Mouse (Mus musculus): ENCODE measurements around the gene Mroh2a. TPM values are rescaled to one million over a fixed set of nuclear protein-coding genes. Genes with fewer than 3 reads are reported as not detected.

Gene Mroh2a
- total RNA-seq, 1 experiment from 2014 or later, result 0.38 TPM

GRCm38 (mm10) chr1:88254793-88255465 is 28.1 kb downstream of the Mroh2a start:
- no peak for ATAC-seq (replicated peaks; ENCODE audit: insufficient number of reproducible peaks, low FRiP score, low TSS enrichment, poor library complexity, severe bottlenecking)

GRCm38 (mm10) chr1:88255466-88255857 is 28.7 kb downstream of the Mroh2a start:
- no peak for ATAC-seq (replicated peaks; ENCODE audit: insufficient number of reproducible peaks, low FRiP score, low TSS enrichment, poor library complexity, severe bottlenecking)

- no peak for ATAC-seq (replicated peaks; ENCODE audit: insufficient number of reproducible peaks, low FRiP score, low TSS enrichment, poor library complexity, severe bottlenecking)
These were observed 29.4 kb downstream of the Mroh2a start for GRCm38 (mm10) chr1:88255989-88256754.

GRCm38 (mm10) chr1:88256886-88257663 is 30.3 kb downstream of the Mroh2a start:
- no peak for ATAC-seq (replicated peaks; ENCODE audit: insufficient number of reproducible peaks, low FRiP score, low TSS enrichment, poor library complexity, severe bottlenecking)

- ATAC-seq (replicated peaks; ENCODE audit: insufficient number of reproducible peaks, low FRiP score, low TSS enrichment, poor library complexity, severe bottlenecking), result no peak
These were observed 30.9 kb downstream of the Mroh2a start for GRCm38 (mm10) chr1:88257681-88258080.

GRCm38 (mm10) chr1:88258361-88258760 is 31.6 kb downstream of the Mroh2a start:
- no peak for ATAC-seq (replicated peaks; ENCODE audit: insufficient number of reproducible peaks, low FRiP score, low TSS enrichment, poor library complexity, severe bottlenecking)

GRCm38 (mm10) chr1:88258881-88259642 is 32.3 kb downstream of the Mroh2a start:
- no peak for ATAC-seq (replicated peaks; ENCODE audit: insufficient number of reproducible peaks, low FRiP score, low TSS enrichment, poor library complexity, severe bottlenecking)

GRCm38 (mm10) chr1:88259643-88260024 is 32.8 kb downstream of the Mroh2a start:
- ATAC-seq (replicated peaks; ENCODE audit: insufficient number of reproducible peaks, low FRiP score, low TSS enrichment, poor library complexity, severe bottlenecking), result no peak

GRCm38 (mm10) chr1:88260114-88260513 is 33.3 kb downstream of the Mroh2a start:
- 0 out of 2 replicates have a peak, but pooled peaks have one; percentile 2 for ATAC-seq (replicated peaks; ENCODE audit: insufficient number of reproducible peaks, low FRiP score, low TSS enrichment, poor library complexity, severe bottlenecking)

GRCm38 (mm10) chr1:88260604-88261377 is 34.0 kb downstream of the Mroh2a start:
- no peak for ATAC-seq (replicated peaks; ENCODE audit: insufficient number of reproducible peaks, low FRiP score, low TSS enrichment, poor library complexity, severe bottlenecking)

GRCm38 (mm10) chr1:88261706-88262105 is 34.9 kb downstream of the Mroh2a start:
- ATAC-seq (replicated peaks; ENCODE audit: insufficient number of reproducible peaks, low FRiP score, low TSS enrichment, poor library complexity, severe bottlenecking), result no peak

- ATAC-seq (replicated peaks; ENCODE audit: insufficient number of reproducible peaks, low FRiP score, low TSS enrichment, poor library complexity, severe bottlenecking), result no peak
These were observed 35.5 kb downstream of the Mroh2a start for GRCm38 (mm10) chr1:88262255-88262654.

- no peak for ATAC-seq (replicated peaks; ENCODE audit: insufficient number of reproducible peaks, low FRiP score, low TSS enrichment, poor library complexity, severe bottlenecking)
These were observed 36.2 kb downstream of the Mroh2a start for GRCm38 (mm10) chr1:88262961-88263360.

GRCm38 (mm10) chr1:88263778-88264177 is 37.0 kb downstream of the Mroh2a start:
- ATAC-seq (replicated peaks; ENCODE audit: insufficient number of reproducible peaks, low FRiP score, low TSS enrichment, poor library complexity, severe bottlenecking), result no peak

- ATAC-seq (replicated peaks; ENCODE audit: insufficient number of reproducible peaks, low FRiP score, low TSS enrichment, poor library complexity, severe bottlenecking), result no peak
These were observed 37.6 kb downstream of the Mroh2a start for GRCm38 (mm10) chr1:88264237-88264868.

GRCm38 (mm10) chr1:88264869-88265240 is 38.1 kb downstream of the Mroh2a start:
- no peak for ATAC-seq (replicated peaks; ENCODE audit: insufficient number of reproducible peaks, low FRiP score, low TSS enrichment, poor library complexity, severe bottlenecking)

- no peak for ATAC-seq (replicated peaks; ENCODE audit: insufficient number of reproducible peaks, low FRiP score, low TSS enrichment, poor library complexity, severe bottlenecking)
These were observed 39.3 kb downstream of the Mroh2a start for GRCm38 (mm10) chr1:88266123-88266522.

GRCm38 (mm10) chr1:88267489-88267888 is 40.7 kb downstream of the Mroh2a start:
- no peak for ATAC-seq (replicated peaks; ENCODE audit: insufficient number of reproducible peaks, low FRiP score, low TSS enrichment, poor library complexity, severe bottlenecking)
